Comparison of ENCODE assay signal across 20 mouse cellular contexts in genomic region chr14:52052720-52053119, GRCm38 (mm10). TPM values are rescaled to one million over a fixed set of nuclear protein-coding genes. Genes with fewer than 3 reads are reported as not detected.
DNase-seq lines count a peak whose midpoint lies in the region; ATAC-seq and TF ChIP-seq lines count a peak whose summit lies in the region.
"Not testable (repeated sequence)": the region's sequence is repeated elsewhere in the genome, so short reads cannot be mapped to it uniquely, and the experiment has no call there.
"Had no signal": no experiment of that assay in that cellular context is flagged by ENCODE, and none has a peak within 500 bp of the region (broad histone marks: within the 10 kb centered on the region; RNA-seq: fewer than 3 reads in every experiment).

No protein-coding gene starts in this region.

- not testable (repeated sequence) for H3K79me2 ChIP-seq in CH12.LX (replicated peaks; ENCODE audit: control insufficient read depth, extremely low read depth, insufficient read depth, poor library complexity, severe bottlenecking); MEL (ENCODE audit: control insufficient read depth, insufficient read depth, low read length, poor library complexity)

- not testable (repeated sequence) for H3K9me3 ChIP-seq in CH12.LX (replicated peaks; ENCODE audit: low read length); MEL (replicated peaks; ENCODE audit: insufficient read depth, low read length); midbrain, embryonic 11.5 days (ENCODE audit: control insufficient read depth, low read length)

- dilution Hi-C loops in CH12.LX (cut with MboI; ENCODE audit: extremely low pct_ligation_motif_present, extremely low pct_unique_long_range_greater_than_20kb, low sequenced_read_pairs): not testable (repeated sequence)

- not testable (repeated sequence) for ATAC-seq in midbrain, embryonic 11.5 days (ENCODE audit: low FRiP score)

- not testable (repeated sequence) for H3K36me3 ChIP-seq in CH12.LX (replicated peaks in 1 of 2; ENCODE audit: control insufficient read depth in 1 of 2, insufficient read depth in 1 of 2, low read length in 1 of 2); MEL (ENCODE audit: control insufficient read depth in 1 of 2, insufficient read depth in 2 of 2, low read length in 2 of 2); midbrain, embryonic 11.5 days (ENCODE audit: control insufficient read depth, insufficient read depth, low read length)

- H3K4me1 ChIP-seq in CH12.LX (ENCODE audit: control insufficient read depth in 1 of 2, insufficient read depth in 2 of 2): peaks cover 7 to 17% of the 10 kb centered on the region in 2 experiments; a peak in 3 of 4 replicates
- H3K4me1 ChIP-seq in MEL (ENCODE audit: control insufficient read depth in 1 of 2, insufficient read depth in 2 of 2, low read length in 2 of 2); midbrain, embryonic 11.5 days (ENCODE audit: control insufficient read depth, insufficient read depth, low read length): not testable (repeated sequence)

- H3K27ac ChIP-seq in CH12.LX (ENCODE audit: insufficient read depth, low read depth); midbrain, embryonic 11.5 days (ENCODE audit: low read depth, low read length): not testable (repeated sequence)
- peak overlapping the region; percentile 30 for H3K27ac ChIP-seq in MEL (ENCODE audit: control insufficient read depth, low read depth, low read length)

- not testable (repeated sequence) for TF ChIP-seq CTCF in CH12.LX (conservative IDR thresholded peaks at IDR 0.05 in 1 of 2, IDR thresholded peaks at IDR 0.05 in 1 of 2; ENCODE audit: low read depth in 2 of 2, low read length in 2 of 2); MEL (IDR thresholded peaks at IDR 0.05 in 2 of 3, conservative IDR thresholded peaks at IDR 0.05 in 1 of 3; ENCODE audit: control insufficient read depth in 1 of 3, insufficient read depth in 1 of 3, low read depth in 2 of 3, low read length in 3 of 3, poor library complexity in 1 of 3, severe bottlenecking in 1 of 3)

- DNase-seq in CH12.LX (ENCODE audit: extremely low read depth): not testable (repeated sequence)
- DNase-seq in ES-CJ7 (ENCODE audit: low read depth, low spot score): peak; percentile 37
- DNase-seq in MEL (ENCODE audit: low read depth, low spot score): peak; percentile 35
- peak; percentile 67 for DNase-seq in ZHBTc4 (ENCODE audit: low read depth, low spot score)
- peak; percentile 4 for DNase-seq in midbrain, embryonic 11.5 days (ENCODE audit: low spot score, missing footprints)

- TF ChIP-seq EP300 in CH12.LX (IDR thresholded peaks at IDR 0.05; ENCODE audit: low read length); MEL (IDR thresholded peaks at IDR 0.05; ENCODE audit: low read depth in 1 of 2, low read length in 2 of 2): not testable (repeated sequence)

- H3K9ac ChIP-seq in CH12.LX (ENCODE audit: insufficient read depth, low read depth); MEL (ENCODE audit: control insufficient read depth, low read depth, low read length, poor library complexity, severe bottlenecking); midbrain, embryonic 11.5 days (ENCODE audit: low read length): not testable (repeated sequence)

- not testable (repeated sequence) for H3K4me2 ChIP-seq in CH12.LX (ENCODE audit: insufficient read depth, low read depth, poor library complexity, severe bottlenecking); midbrain, embryonic 11.5 days

- not testable (repeated sequence) for TF ChIP-seq POLR2A in CH12.LX (IDR thresholded peaks at IDR 0.05; ENCODE audit: low read depth, low read length); MEL (IDR thresholded peaks at IDR 0.05; ENCODE audit: control insufficient read depth in 1 of 2, insufficient read depth in 1 of 2, low read depth in 1 of 2, low read length in 2 of 2, poor library complexity in 1 of 2)

- in situ Hi-C loops in CH12.LX (cut with MboI; ENCODE audit: low pct_ligation_motif_present, low pct_unique_long_range_greater_than_20kb, low sequenced_read_pairs): not testable (repeated sequence)

- 98% methylated on average over 3 of the region's 3 CpGs for WGBS in midbrain, embryonic 11.5 days

- not testable (repeated sequence) for H3K4me3 ChIP-seq in CH12.LX (replicated peaks in 1 of 3; ENCODE audit: low read depth in 2 of 3, low read length in 2 of 3, poor library complexity in 1 of 3); MEL (ENCODE audit: control insufficient read depth in 1 of 2, insufficient read depth in 1 of 2, low read depth in 2 of 2, low read length in 2 of 2); midbrain, embryonic 11.5 days (ENCODE audit: low read depth, low read length)

- H3K27me3 ChIP-seq in CH12.LX (replicated peaks); MEL (ENCODE audit: control insufficient read depth in 1 of 2, insufficient read depth in 2 of 2, low read length in 2 of 2); midbrain, embryonic 11.5 days (ENCODE audit: control insufficient read depth, insufficient read depth, low read length): not testable (repeated sequence)

- TF ChIP-seq RAD21 in CH12.LX (IDR thresholded peaks at IDR 0.05; ENCODE audit: low read depth, low read length); MEL (IDR thresholded peaks at IDR 0.05; ENCODE audit: low read depth, low read length): not testable (repeated sequence)

TF ChIP-seq in CH12.LX, 34 proteins besides CTCF, POLR2A, EP300 and RAD21:
- TF ChIP-seq BHLHE40 (IDR thresholded peaks at IDR 0.05; ENCODE audit: low read depth, low read length) (peak; percentile 65), JUND (conservative IDR thresholded peaks at IDR 0.05; ENCODE audit: low read depth, low read length) (0 out of 2 replicates have a peak, but pooled peaks have one; percentile 14)

TF ChIP-seq in MEL, 35 proteins besides CTCF, POLR2A, EP300 and RAD21:
- TF ChIP-seq MYC (IDR thresholded peaks at IDR 0.05; ENCODE audit: low read depth, low read length): 0 out of 2 replicates have a peak, but pooled peaks have one; percentile 16
- 0 out of 2 replicates have a peak, but pooled peaks have one; percentile 29 for TF ChIP-seq ETS1 (IDR thresholded peaks at IDR 0.05; ENCODE audit: low read depth, low read length)

RNA-seq across cellular contexts. Expression of gene Olfr221, which starts 10.5 kb away (rescaled TPM):
- total RNA-seq in CH12.LX (2012; rRNA removed) (not detected in 2 replicates), CH12.LX (2014; rRNA removed) (not detected in 2 replicates), MEL (2012; rRNA removed) (not detected in 2 replicates)
- polyA plus RNA-seq in CH12.LX (2012; ENCODE audit: insufficient read length, low read depth) (not detected in 2 replicates), MEL (2012; ENCODE audit: insufficient read depth in 1 of 2, insufficient read length in 2 of 2, low read depth in 1 of 2, low replicate concordance in 2 of 2, missing spikeins in 1 of 2) (not detected)
- polyA plus RNA-seq in midbrain, embryonic 11.5 days (2014; fragmentation: Nextera tagmentation; extraction: Ambion mirVana): not detected in 2 replicates
- total RNA-seq: adrenal gland, adult 2 months; adrenal gland, postnatal 10 days; adrenal gland, postnatal 25 days; adrenal gland, postnatal 4 days; common myeloid progenitor, adult 5-6 weeks had no signal
- polyA plus RNA-seq: adrenal gland, adult 2 months; brain, embryonic 14.5 days; CD4-positive, CD25-positive, alpha-beta regulatory T cell, adult 4 months; embryonic facial prominence, embryonic 11.5 days; embryonic facial prominence, embryonic 13.5 days; erythroblast, embryonic 14.5 days; forebrain, embryonic 10.5 days; forebrain, embryonic 12.5 days; forebrain, embryonic 14.5 days; forebrain, embryonic 16.5 days; G1E had no signal

RNA-seq across cellular contexts. Expression of gene Zfp219, which starts 32.2 kb away (rescaled TPM):
- total RNA-seq in CH12.LX (2012; rRNA removed): 17.5 and 20.0 TPM in 2 replicates
- 11.5 and 15.8 TPM in 2 replicates for total RNA-seq in CH12.LX (2014; rRNA removed)
- polyA plus RNA-seq in CH12.LX (2012; ENCODE audit: insufficient read length, low read depth): 19.3 and 20.8 TPM in 2 replicates
- 32.1 and 36.3 TPM in 2 replicates for total RNA-seq in MEL (2012; rRNA removed)
- polyA plus RNA-seq in MEL (2012; ENCODE audit: insufficient read depth in 1 of 2, insufficient read length in 2 of 2, low read depth in 1 of 2, low replicate concordance in 2 of 2, missing spikeins in 1 of 2): 10 to 100 TPM in 1 of 2 experiments, not detected in 1; 46.9 TPM
- 91.9 and 110 TPM in 2 replicates for polyA plus RNA-seq in midbrain, embryonic 11.5 days (2014; fragmentation: Nextera tagmentation; extraction: Ambion mirVana)

RNA-seq across cellular contexts. Expression of gene Tmem253, which starts 37.3 kb away (rescaled TPM):
- total RNA-seq in CH12.LX (2012; rRNA removed) (0.64 and 0.71 TPM in 2 replicates), CH12.LX (2014; rRNA removed) (not detected in 2 replicates), MEL (2012; rRNA removed) (0.39 and 0.46 TPM in 2 replicates)
- polyA plus RNA-seq in CH12.LX (2012; ENCODE audit: insufficient read length, low read depth) (1.9 and 2.6 TPM in 2 replicates), MEL (2012; ENCODE audit: insufficient read depth in 1 of 2, insufficient read length in 2 of 2, low read depth in 1 of 2, low replicate concordance in 2 of 2, missing spikeins in 1 of 2) (1 to 10 TPM in 1 of 2 experiments, not detected in 1; 3.6 TPM)
- polyA plus RNA-seq in midbrain, embryonic 11.5 days (2014; fragmentation: Nextera tagmentation; extraction: Ambion mirVana): 1.0 and 1.5 TPM in 2 replicates
- total RNA-seq: common myeloid progenitor, adult 5-6 weeks had no signal
- polyA plus RNA-seq: erythroblast, embryonic 14.5 days had no signal

RNA-seq across cellular contexts. Expression of gene Hnrnpc, which starts 51.1 kb away (rescaled TPM):
- total RNA-seq in CH12.LX (2012; rRNA removed) (274 and 325 TPM in 2 replicates), CH12.LX (2014; rRNA removed) (370 and 375 TPM in 2 replicates), MEL (2012; rRNA removed) (272 and 346 TPM in 2 replicates)
- polyA plus RNA-seq in CH12.LX (2012; ENCODE audit: insufficient read length, low read depth) (813 and 876 TPM in 2 replicates), MEL (2012; ENCODE audit: insufficient read depth in 1 of 2, insufficient read length in 2 of 2, low read depth in 1 of 2, low replicate concordance in 2 of 2, missing spikeins in 1 of 2) (1,000 to 10,000 TPM in 1 of 2 experiments, 100 to 1,000 TPM in 1; 626 to 3,096 TPM)
- polyA plus RNA-seq in midbrain, embryonic 11.5 days (2014; fragmentation: Nextera tagmentation; extraction: Ambion mirVana): 1,011 and 1,046 TPM in 2 replicates

RNA-seq across cellular contexts. Expression of gene Rpgrip1, which starts 57.8 kb away (rescaled TPM):
- total RNA-seq in CH12.LX (2012; rRNA removed) (12.0 and 15.0 TPM in 2 replicates), CH12.LX (2014; rRNA removed) (6.7 and 7.3 TPM in 2 replicates), MEL (2012; rRNA removed) (3.7 and 4.8 TPM in 2 replicates)
- polyA plus RNA-seq in CH12.LX (2012; ENCODE audit: insufficient read length, low read depth) (33.7 and 41.8 TPM in 2 replicates), MEL (2012; ENCODE audit: insufficient read depth in 1 of 2, insufficient read length in 2 of 2, low read depth in 1 of 2, low replicate concordance in 2 of 2, missing spikeins in 1 of 2) (10 to 100 TPM in 1 of 2 experiments, not detected in 1; 36.0 TPM)
- polyA plus RNA-seq in midbrain, embryonic 11.5 days (2014; fragmentation: Nextera tagmentation; extraction: Ambion mirVana): 92.3 and 105 TPM in 2 replicates
- polyA plus RNA-seq: erythroblast, embryonic 14.5 days had no signal
